Mouse (Mus musculus) cerebellum, adult 2 months (tissue): ENCODE measurements around the gene Rufy3.

Experiments used
- CTCF ChIP-seq: fragments of 200-500 bp; IDR thresholded peaks from 2 replicates; pipeline ENCODE4 v1.5.1; 2011; ENCODE audit warnings: low read depth, mild to moderate bottlenecking, control low read depth, low read length, moderate library complexity, borderline replicate concordance; ENCODE audit not compliant: insufficient read depth
- POLR2A ChIP-seq: fragments of 200-500 bp; IDR thresholded peaks from 2 replicates; pipeline ENCODE4 v1.6.1; 2011; ENCODE audit warnings: low read length, control low read depth, borderline replicate concordance; ENCODE audit not compliant: insufficient read depth

- TF ChIP-seq CTCF (no peak), POLR2A (no peak)
Observed at GRCm38 (mm10) chr5:88540845-88541244, 24.0 kb upstream of the Rufy3 start.
